Mouse (Mus musculus) right cerebral cortex, adult 2 months (tissue): ENCODE measurements at regions not wholly inside any gene's neighbourhood (a gene's known extent, or its start where the extent isn't known, plus 50 kb on each side); places are given as distances from the start of the nearest gene placed in this dataset.
"Not testable (repeated sequence)": the region's sequence is repeated elsewhere in the genome, so short reads cannot be mapped to it uniquely, and the experiment has no call there.

Source experiments
- DNase-seq, 2 experiments: peaks; one replicate each; pipeline ENCODE4 v3.0.0; 2021 to 2022; ENCODE audit warnings: low spot score in 2 of 2

DNA sequence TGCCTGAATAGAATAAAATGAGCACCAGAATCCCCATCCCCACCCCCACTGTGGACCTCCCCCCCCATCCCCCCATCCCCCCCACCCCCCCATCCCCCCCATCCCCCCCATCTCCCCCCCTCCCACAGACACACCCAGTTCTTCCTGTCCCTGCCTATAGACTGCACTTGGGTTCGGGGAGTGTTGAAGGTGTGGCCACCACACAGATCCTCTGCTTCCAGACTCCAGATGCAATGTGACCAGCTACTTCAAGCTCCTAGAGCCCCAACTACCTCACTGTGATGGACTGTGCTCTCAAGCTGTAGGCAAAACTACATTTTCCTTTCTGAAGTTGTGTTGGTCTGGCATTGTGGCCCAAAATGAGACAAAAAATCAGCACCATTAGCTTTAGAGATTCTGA, 138.3 kb upstream of the Rybp start:
- no peak for DNase-seq

- no peak for DNase-seq
Observed at GRCm38 (mm10) chr6:100424788-100425403, 137.6 kb upstream of the Rybp start.

- DNase-seq, result no peak
Observed at GRCm38 (mm10) chr6:100424181-100424580, 136.9 kb upstream of the Rybp start.

GRCm38 (mm10) chr6:100423636-100424035, 136.4 kb upstream of the Rybp start:
- DNase-seq, result no peak

DNA sequence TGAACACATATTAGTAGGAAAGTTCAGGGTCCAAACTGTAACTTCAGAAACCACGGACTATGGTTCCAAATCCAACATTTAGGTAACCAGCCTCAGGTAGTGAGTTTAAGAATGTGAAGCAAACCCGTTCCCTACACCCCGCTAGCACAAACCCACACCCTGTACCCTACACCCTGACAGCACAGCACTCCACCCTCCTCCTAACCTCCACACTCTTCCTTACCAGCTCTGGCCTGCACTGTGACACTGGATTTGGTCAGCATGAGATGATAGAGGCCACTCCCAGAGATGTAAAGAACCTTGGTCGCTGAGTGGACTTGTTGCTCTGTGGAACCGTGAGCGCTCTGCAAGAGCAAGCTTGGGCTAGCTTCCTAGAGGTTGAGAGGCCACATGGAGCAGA, 135.3 kb upstream of the Rybp start:
- no peak for DNase-seq

DNA sequence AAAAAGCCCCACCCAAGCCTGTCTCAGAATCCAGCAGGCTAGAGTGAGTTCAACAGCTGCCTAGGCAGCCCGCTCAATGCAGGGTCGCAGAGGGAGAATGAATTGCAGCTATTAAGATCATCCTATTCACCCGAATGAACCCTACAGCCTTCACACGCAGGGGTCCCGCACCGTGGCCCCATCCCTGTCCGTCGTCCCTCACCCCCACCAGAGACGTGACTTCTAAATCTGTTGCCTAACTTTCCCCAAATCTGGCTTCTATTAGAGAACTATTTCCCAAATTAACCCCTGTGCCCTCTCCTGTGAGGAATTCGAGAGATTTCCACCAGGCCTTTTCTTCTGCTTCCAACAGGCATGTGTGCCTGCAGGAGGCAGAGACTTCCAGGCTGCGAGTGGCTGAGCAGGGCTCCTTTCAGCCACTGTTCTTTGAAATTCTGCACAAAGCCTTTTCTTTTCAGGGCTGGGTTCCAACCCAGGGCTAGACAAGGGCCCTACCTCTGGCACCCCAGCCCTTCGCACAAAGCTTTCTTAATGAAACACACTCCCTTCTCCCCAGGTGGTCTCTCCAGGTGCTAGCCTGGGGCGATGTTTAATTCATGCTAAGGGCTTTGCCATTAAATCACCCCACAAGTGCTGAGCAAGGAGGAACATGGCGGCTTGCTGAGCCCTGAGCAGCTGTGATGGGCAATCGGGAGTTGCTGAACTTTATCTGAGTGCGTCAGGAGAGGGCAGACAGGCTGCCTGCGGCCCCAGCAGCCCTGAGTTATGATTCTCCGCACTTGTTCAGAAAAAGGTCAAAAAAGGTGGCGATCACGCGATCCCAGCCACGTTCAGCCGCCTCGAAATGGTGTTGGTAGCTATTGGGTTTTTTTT, 134.7 kb upstream of the Rybp start:
- DNase-seq, result no peak

- DNase-seq, result no peak
Observed at GRCm38 (mm10) chr6:100420602-100421001, 133.3 kb upstream of the Rybp start.

- no peak for DNase-seq
Observed at GRCm38 (mm10) chr6:100419782-100420540, 132.7 kb upstream of the Rybp start.

GRCm38 (mm10) chr6:100416046-100416445, 128.8 kb upstream of the Rybp start:
- DNase-seq, result no peak

DNA sequence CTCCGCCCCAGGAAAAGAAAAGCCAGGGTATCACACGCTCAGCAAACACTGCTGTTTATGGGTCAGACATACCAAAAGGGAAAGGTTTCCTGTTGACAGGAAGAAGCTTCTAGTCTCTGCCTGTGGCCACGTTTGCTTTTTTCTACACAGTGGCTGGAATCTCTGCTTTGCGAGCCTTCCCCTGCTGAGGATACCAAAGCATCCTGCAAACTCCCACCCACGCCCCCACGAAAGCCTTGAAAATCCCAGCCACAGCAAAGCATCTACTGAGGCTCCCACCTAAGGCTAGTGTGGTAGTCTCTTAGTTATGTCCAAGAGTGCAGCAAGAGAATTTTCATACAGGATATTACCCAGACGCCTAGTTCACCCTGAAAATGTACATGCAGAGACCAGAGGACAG, 128.2 kb upstream of the Rybp start:
- DNase-seq, result peak; percentile 23 to 38

DNA sequence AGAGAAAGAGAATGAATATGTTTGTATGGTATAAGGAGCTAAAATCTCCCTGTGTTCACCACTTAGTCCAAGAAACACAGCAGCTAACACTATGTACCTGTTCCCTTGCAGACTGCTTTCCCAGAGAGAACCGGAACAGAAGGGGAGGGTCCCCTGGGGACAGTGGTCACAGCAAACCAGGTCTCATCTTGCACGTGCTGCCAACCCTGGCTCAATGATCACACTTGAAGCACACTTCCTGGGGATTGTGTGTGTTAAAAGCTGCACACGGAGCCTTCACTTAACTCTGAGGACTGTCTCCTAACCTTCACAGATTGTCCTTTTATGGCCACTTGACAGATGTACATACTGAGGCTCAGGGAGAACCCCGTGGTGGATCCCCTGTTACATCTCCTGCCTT, 127.6 kb upstream of the Rybp start:
- DNase-seq, result no peak

GRCm38 (mm10) chr6:100412486-100412885, 125.2 kb upstream of the Rybp start:
- no peak for DNase-seq

DNA sequence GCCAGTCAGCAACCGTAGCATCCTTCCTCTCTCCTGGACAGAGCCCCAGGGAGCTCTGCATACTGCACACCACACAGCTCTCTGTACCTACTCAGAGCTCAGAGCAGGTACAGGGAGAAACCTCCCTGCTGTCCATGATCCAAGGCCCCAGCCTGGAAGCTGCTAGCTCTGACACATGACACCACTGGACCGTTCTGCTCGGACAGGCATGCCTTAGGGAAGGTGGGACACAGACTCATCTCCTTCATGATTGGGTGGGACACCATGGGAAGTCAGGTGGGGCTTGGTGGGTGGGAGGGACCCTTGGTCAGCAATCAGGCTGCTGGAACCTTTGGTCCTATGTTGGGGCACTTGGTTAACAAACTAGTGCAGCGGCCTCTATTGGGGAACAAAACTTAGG, 124.7 kb upstream of the Rybp start:
- no peak for DNase-seq

DNA sequence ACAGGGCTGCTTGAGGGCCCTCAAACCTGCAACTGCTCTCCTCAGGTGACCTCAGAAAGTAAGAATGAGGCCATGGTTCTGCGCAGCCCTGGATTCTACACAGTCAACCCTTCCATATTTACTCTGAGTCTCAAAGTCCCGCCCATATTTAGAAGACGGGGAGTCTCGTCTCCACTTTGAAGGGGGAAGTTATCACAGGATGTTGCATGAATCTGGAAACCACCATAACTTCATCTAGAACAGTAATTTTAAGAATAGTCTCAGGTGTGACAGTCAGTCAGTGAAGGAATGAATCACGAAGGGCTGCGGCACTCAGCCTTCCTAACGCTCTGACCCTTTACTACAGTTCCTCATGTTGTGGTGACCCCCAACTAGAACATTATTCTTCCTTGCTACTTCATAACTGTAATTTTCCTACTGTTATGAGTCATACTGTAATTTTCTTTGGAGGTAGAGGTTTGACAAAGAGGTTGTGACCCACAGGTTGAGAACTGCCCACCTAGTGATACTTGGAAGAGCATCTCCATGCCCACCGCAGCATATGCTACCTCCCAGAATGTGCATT, 122.9 kb upstream of the Rybp start:
- no peak for DNase-seq

- no peak for DNase-seq
Observed at GRCm38 (mm10) chr6:100408826-100409225, 121.5 kb upstream of the Rybp start.

DNA sequence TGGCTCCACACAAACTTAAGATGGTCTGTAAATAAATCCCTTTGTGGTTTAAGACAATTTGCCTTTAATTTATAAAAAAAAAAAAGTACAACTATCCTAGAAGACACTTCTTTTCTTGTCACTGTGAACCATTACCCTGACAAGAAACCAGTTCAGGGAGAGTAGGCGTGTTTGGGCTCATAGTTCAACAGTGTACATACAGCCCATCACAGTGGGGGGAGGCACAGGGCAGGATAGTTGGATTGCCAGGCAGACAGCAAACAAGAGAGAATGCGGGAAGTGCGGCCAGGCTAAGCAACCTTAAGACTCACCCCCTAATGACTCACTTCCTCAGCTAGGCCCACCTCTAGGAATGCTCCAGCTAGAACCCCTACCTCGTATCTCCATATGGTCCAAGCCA, 119.2 kb upstream of the Rybp start:
- no peak for DNase-seq

DNA sequence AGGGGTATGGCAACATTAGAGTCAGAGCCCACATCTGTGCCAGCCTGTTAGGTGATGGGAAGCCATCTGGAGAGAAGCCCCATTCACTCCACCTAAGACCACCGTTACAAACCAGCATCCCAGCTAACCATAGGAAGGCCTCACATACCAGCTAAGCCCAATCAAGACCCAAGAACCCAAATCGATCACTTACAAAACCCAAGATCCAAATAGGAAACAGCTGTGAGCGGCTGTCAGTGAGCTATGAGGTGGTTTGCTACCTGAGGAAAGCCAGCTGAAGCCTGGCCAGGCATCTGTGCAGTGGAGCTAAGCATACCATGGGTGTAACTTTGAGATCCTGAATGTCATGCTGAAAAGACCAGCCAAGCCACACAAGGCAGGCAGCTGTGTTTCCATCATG, 116.9 kb upstream of the Rybp start:
- no peak for DNase-seq

DNA sequence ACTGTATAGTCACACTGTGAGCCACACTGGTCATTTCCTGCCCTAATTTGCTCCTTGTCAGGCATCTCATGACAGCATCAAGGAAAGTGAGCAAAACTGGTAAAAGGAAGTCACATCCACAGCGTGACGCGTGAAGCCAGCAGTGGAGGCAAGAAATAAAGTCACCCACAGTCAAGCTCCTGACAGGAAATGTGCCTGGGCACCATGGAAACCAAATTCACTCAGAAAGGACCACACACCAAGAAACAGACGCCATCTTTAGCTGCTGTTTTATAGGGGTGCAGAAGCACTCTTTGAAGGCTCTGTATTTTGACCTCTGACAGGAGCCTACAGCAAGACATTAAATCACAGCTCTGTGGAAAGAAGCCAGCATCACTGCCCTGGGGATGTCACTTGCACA, 115.4 kb upstream of the Rybp start:
- no peak for DNase-seq

DNA sequence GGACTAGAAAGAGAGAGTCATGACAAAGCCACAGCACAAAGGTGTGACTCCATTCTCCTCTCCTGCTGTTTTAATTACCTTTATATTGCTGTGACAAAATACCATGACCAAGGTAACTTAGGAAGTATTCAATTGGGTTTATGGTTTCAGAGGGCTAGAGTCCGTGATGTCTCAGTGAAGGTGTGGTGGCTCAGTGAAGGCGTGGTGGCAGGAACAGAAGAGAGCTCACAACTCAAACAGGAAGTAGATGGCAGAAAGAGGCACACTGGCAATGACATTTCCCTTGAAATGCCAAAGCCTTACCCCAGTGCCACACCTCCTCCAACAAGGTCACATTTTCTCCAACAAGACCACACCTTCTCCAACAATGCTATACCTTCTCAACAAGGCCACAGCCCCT, 114.4 kb upstream of the Rybp start:
- no peak for DNase-seq

DNA sequence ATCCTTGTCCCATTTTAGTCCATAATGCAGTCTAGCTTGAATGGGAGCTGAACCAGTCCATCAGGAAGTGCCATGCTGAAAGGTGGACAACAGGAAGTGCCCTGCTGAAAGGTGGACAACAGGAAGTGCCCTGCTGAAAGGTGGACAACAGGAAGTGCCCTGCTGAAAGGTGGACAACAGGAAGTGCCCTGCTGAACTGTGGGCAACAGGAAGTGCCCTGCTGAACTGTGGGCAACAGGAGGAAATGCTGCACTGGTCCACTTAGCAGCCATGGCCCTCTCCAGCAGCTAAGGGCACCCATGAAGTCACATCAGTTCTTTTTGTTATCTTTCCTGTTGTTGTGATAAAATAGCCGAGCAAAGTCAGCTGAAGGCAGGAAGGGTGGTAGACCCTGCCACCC, 112.1 kb upstream of the Rybp start:
- DNase-seq, result not testable (repeated sequence)

DNA sequence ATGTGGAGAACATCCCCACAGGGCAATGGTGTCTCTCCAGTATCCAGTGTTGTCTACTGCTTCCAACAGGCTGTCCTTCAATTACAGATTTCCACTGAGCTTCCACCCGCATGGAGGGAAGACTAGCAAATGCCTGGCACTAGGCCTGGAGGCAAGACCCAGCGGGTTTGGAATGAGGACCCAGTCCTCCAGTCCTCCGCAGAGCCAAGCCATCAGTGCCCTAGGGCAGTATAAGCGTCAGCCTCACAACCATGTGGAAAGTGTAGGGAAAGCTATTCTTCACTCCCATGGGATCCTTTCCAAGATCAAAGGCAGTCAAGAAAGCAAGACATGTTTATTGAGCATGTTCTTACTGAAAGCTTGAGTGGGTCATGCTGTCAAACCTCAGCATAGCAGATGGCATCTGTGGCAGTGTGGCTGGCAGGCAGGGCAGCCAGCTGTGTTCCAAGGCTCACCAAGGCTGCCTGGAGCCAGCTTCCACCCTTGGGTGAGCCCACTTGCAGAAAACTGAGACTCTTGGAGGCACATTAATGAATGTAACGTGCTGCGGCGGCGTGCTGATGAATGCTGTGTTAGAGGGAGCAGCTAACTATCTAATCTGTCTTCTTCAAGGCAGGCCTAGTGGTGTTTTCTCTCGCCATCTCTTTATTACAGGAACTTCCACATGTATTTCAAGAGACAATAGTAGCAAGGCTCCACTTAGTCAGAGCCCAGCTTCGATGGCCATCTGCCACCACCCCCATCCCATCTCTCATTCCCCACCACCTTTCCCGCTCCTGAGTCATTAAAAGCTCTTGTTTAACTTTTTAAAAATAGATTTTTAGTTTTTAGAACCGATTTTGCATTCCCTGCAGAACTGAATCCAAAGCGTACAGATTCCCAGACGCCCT, 109.3 kb upstream of the Rybp start:
- peak; percentile 66 to 79 for DNase-seq
